Mouse (Mus musculus) kidney, adult 9 months (tissue): Measurements from ENCODE around the gene Slc45a3.

Experiments used
- DNase-seq: peaks from one replicate; pipeline ENCODE4 v3.0.0; 2022

Gene Slc45a3

GRCm38 (mm10) chr1:132030574-132030973, 67.8 kb downstream of the Slc45a3 start:
- DNase-seq, result no peak

GRCm38 (mm10) chr1:132032172-132032571, 69.4 kb downstream of the Slc45a3 start:
- DNase-seq, result no peak
